Mouse (Mus musculus) bone marrow, adult 2 months (tissue): ENCODE results near the gene Pitpnb.

Source experiments
- CTCF ChIP-seq: fragments of 200-500 bp; IDR thresholded peaks from 2 replicates; pipeline ENCODE4 v1.5.1; 2011; ENCODE audit warnings: low read length, control low read depth; ENCODE audit not compliant: control insufficient read depth, insufficient read depth
- POLR2A ChIP-seq: fragments of 200-500 bp; IDR thresholded peaks from 2 replicates; pipeline ENCODE4 v1.6.1; 2011; ENCODE audit warnings: low read depth, mild to moderate bottlenecking, control low read depth, low read length, borderline replicate concordance; ENCODE audit not compliant: control insufficient read depth

GRCm38 (mm10) chr5:111361846-111362245 lies 31.3 kb downstream of the Pitpnb start:
- TF ChIP-seq CTCF, result no peak
- TF ChIP-seq POLR2A, result no peak
